Mouse (Mus musculus): Measurements from ENCODE around the gene Med13l. TPM values are rescaled to one million over a fixed set of nuclear protein-coding genes. Genes with fewer than 3 reads are reported as not detected.

Med13l gene
- total RNA-seq, 2 experiments from 2014 or later: 74.8 to 75.7 TPM

- no peak for DNase-seq (ENCODE audit: low spot score in 2 of 2)
These were observed 128.7 kb downstream of the Med13l start for GRCm38 (mm10) chr5:118688886-118689835.

DNA sequence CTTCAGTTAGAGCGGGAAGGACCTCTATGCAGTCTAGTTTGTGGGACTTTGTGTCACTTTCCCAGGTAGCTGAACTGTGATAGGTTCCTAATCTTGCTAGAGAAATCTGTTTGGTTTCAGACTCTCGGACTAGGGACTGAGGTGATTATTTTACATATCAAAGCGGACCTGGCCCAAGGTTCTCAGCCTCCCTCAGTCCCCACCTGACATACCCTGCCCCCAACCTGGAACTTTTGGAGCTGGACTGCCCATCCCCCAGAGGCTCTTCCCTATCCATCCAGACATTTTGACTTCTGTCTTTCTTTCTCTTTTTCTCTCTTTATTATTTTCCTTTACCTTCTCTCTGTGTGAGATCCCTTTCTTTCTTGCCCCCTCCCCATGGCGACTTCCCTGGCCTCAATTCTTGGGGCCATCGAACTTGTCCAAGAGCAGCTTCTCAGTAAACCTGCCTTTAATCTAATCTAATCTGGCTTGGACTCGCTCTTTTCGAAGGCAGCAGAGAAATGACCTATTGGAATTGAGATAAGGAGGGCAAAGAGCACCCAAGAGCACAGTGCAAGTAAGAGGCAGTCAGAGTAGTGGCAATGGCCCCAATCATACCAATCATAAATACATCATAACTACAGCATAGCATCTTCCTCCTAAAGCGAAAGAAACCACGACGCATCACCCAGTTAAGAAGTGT lies 130.7 kb downstream of the Med13l start:
- no peak for DNase-seq (ENCODE audit: low spot score in 2 of 2)

GRCm38 (mm10) chr5:118691710-118692040 lies 131.2 kb downstream of the Med13l start:
- no peak for DNase-seq (ENCODE audit: low spot score in 2 of 2)

DNA sequence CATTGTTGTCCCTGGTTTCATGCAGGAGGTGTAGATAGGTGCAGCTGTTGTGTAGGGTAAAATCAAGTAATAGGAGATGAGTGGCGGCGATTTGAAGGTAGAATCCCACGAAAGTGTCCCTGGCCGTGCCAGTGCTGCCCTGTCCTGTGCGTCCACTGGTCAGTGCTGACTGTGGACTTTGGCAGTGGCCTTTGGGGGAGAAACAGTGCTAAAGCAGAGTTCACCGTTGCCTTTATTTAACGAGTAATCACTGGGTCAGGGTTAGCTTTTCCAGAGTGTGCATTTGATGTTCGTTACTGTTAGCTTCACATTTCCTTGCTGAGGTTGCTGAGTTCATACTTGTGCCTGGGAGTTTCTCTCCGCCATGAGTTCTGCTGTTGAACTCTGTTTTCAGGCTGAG lies 133.5 kb downstream of the Med13l start:
- DNase-seq (ENCODE audit: low spot score in 2 of 2): no peak

GRCm38 (mm10) chr5:118697073-118697472 lies 136.6 kb downstream of the Med13l start:
- DNase-seq (ENCODE audit: low spot score in 2 of 2): no peak

DNA sequence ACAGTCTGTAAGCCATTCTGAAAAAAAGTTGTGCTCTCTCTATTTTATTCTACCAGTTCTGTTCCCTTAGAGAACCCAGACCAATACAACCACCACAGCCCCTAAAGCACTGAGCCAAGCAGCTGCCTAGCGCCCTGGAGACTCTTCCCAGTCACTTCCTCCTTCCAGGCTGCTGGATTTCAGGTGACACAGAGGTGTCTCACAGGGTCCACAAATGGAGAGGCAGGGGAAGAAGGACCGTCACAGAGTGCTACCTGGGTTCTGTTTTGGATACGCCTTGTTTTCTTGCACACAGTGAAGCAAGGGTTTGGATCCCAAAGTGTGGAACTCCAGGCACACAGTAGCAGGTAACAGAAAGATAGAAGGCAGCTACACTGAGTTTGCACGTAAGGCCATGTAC lies 140.5 kb downstream of the Med13l start:
- DNase-seq (ENCODE audit: low spot score in 2 of 2): no peak

GRCm38 (mm10) chr5:118702674-118703073 lies 142.2 kb downstream of the Med13l start:
- DNase-seq (ENCODE audit: low spot score in 2 of 2): no peak

DNA sequence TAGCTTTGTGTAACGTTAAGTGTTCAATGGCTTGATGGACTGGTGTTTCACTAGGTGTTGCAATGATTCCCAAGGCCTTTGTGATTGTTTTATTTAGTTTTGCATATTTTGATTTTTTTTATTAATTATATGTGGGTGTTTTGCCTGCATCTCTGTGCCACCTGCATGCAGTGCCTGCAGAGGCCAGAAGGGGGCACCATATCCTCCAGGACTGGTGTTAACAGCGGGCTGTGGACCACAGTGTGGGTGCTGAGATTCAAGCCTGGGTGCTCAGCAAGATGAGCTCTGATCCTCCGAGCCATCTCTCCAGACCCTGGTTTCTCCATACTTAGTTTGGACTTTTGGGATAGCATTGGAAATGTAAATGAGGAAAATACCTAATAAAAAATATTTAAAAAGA lies 143.7 kb downstream of the Med13l start:
- no peak for DNase-seq (ENCODE audit: low spot score in 2 of 2)

- no peak for DNase-seq (ENCODE audit: low spot score in 2 of 2)
These were observed 144.5 kb downstream of the Med13l start for GRCm38 (mm10) chr5:118704960-118705359.

DNA sequence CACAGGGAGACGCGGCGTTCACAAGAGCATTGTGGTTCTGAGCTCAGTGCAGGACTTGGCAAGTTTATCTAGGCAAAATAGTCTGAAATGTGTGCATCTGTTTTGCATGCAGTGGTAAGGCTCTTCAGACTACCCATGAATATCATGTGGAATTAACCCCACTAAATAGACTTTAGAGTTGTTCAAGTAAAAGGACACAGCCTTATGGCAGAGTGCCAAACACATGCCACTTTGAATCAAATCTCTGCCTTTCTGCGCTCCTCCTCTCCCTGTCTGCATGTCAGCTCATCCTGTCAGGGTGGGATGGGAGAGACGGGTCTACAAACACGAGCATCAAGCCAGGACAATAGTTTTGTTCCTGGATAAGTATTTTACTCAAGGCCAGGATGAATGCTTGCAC lies 145.5 kb downstream of the Med13l start:
- DNase-seq (ENCODE audit: low spot score in 2 of 2): no peak

DNA sequence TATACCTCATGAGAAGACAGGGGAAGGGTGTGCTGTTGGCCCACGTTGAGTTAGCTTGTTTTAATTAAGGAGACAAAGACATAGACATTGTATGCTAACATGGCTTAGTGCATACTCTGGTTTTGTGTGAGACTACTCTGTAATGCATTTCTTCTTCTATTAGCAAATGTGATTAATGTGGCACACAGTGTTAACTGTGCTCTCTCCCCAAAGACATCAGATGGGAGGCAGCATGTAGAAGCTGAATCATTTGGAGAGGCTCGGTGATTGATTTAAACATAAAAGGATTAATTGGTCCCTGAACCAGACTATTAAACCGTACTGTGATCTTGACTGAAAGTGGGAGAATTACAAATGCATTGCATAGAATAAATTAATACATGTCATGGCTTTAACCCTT lies 145.9 kb downstream of the Med13l start:
- no peak for DNase-seq (ENCODE audit: low spot score in 2 of 2)

- DNase-seq (ENCODE audit: low spot score in 2 of 2): peak in 1 of 2 experiments; percentile 41
These were observed 147.0 kb downstream of the Med13l start for GRCm38 (mm10) chr5:118707501-118707900.

- peak; percentile 52 to 60 for DNase-seq (ENCODE audit: low spot score in 2 of 2)
These were observed 147.9 kb downstream of the Med13l start for GRCm38 (mm10) chr5:118708215-118708949.

DNA sequence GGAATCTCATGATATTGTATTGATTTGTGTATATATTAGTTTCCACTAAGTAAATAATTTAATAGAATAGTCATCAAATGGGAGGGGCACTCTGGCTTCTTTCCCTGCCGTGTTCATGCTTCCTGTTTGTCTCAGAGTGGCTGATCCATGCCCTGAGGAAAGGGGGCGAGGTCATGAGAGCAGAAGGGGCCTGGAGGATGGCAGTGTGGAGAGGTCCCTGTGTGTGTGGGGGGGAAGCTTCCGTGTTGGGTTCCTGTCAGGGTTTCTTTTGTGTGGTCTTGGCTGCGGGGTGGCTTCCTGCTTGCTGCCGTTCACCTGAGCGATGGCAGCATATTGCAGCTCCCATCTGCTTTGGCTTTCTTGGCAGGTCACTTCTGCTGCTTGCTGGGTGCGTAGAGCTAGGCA lies 149.4 kb downstream of the Med13l start:
- DNase-seq (ENCODE audit: low spot score in 2 of 2): no peak

DNA sequence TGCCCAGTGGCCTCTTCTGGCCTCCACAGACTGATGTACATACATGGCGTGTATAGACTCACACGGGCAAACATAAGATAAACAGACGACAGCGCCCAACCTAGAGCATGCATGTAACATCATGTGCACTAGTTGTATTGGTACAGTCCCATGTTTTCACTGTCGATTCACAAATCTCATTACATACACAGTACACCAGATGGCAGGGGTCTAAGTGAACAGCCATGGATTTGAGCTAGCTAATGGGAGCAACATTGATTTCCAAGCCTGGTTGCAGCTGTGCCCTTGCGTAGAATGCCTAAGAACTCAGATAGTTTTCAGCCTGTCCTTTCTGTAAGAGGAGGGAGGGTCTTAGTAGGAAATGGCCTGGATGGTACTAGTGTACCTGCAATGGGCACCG lies 155.0 kb downstream of the Med13l start:
- DNase-seq (ENCODE audit: low spot score in 2 of 2): no peak

GRCm38 (mm10) chr5:118716295-118717271 lies 156.1 kb downstream of the Med13l start:
- DNase-seq (ENCODE audit: low spot score in 2 of 2): no peak

DNA sequence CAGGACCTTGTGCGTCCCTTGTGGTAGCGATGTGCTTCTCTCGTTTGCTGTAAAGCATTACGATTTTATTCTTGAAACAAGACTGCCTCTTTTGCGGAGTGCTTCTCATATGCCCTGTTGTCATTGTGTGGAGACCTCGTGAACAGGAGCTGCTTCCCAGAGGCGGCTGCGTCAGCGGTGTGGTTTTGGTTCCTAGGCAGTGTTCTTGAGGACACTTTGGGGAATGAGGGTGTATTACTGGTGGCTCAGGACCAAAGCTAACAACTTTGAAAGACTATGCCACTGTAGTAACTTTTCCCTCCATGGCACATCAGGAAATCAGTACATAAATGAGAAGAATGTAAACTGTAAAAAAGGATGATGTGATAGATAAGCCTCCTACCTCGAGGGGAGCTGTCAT lies 157.0 kb downstream of the Med13l start:
- no peak for DNase-seq (ENCODE audit: low spot score in 2 of 2)

DNA sequence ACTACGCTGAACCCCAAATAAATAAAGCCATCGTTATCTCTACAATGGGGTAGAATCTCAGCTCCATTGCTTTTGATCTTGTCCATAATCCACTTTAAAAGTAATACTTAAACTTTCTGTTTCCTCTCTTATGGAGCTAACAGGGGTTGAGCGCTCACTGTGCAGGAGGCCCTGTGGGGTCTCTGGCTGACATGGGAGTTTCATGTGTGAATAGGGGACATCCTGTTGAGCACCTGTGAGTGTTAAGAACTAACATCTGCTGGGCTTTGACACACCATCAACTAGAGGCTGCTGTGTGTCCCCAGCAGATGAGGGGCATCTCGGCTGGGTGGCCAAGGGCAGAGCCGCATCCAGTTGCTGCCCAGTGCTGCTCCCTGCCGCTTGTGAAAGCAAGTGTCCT lies 157.6 kb downstream of the Med13l start:
- no peak for DNase-seq (ENCODE audit: low spot score in 2 of 2)

GRCm38 (mm10) chr5:118721416-118721815 lies 160.9 kb downstream of the Med13l start:
- no peak for DNase-seq (ENCODE audit: low spot score in 2 of 2)

GRCm38 (mm10) chr5:118721848-118722247 lies 161.4 kb downstream of the Med13l start:
- DNase-seq (ENCODE audit: low spot score in 2 of 2): no peak

- DNase-seq (ENCODE audit: low spot score in 2 of 2): no peak
These were observed 162.0 kb downstream of the Med13l start for GRCm38 (mm10) chr5:118722456-118722855.
